Mouse (Mus musculus) testis, adult 2 months (tissue): ENCODE measurements around the gene Sec61b.

Experiments used
- CTCF ChIP-seq: fragments of 200-500 bp; IDR thresholded peaks from 2 replicates; pipeline ENCODE4 v1.5.1; 2012; ENCODE audit warnings: low read depth, mild to moderate bottlenecking, inconsistent platforms, low read length, moderate library complexity; ENCODE audit not compliant: control insufficient read depth, insufficient read depth, insufficient replicate concordance
- POLR2A ChIP-seq: fragments of 200-500 bp; IDR thresholded peaks from 2 replicates; pipeline ENCODE4 v1.6.1; 2012; ENCODE audit warnings: low read depth, mild to moderate bottlenecking, inconsistent platforms, low read length, moderate library complexity; ENCODE audit not compliant: control insufficient read depth

DNA sequence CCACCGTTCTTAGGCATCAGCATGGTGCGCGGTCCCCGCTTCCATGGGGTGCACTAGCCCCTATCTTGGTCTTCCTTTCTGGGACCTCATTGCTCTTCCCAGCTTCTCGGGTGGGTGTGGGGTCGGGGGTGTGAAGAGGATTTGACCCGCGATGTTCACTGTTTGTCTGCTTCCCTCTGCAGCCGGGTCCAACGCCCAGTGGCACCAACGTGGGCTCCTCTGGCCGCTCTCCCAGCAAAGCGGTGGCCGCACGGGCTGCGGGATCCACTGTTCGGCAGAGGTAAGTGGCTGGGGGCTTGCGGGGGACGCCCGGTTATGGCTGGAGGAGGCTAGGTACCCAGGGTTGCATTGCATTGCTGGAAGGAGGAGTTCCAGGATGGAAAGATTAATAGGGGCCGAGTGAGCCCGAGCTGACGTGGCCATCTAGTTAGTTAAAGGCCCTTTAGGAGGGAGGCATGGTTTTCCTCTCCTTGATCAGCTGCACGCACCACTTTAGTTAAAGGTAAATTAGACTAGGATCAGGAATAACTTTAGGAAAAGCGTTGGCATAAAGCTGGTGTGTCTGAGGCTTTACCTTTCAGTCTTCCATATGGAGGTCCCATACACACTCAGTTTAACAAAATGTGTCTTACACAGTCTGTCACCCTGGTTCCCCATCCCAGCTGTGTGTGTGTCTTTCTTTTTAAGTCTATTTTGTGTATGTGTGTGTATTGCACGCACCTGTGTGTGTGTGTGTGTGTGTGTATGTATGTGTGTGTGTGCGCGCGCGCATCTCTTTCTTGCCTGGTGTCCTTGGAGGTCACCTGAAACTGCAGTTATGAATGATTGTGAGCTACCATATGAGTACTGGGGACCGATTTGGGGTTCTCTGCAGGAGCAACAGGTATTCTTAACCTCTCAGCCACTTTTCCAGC is 529 bp downstream of the Sec61b start:
- no peak for TF ChIP-seq CTCF
- no peak for TF ChIP-seq POLR2A
